Mouse (Mus musculus) retina, postnatal 7 days (tissue): ENCODE data around the gene Slc25a17.

Experiments
- DNase-seq: peaks from one replicate; pipeline ENCODE4 v3.0.0-alpha.2; 2012; ENCODE audit warnings: low read depth, low spot score

Gene Slc25a17

GRCm38 (mm10) chr15:81360345-81361021, at the start of gene Slc25a17:
Slc25a17 (minus strand) TSS chr15:81360812.
- peak; percentile 92 for DNase-seq

DNA sequence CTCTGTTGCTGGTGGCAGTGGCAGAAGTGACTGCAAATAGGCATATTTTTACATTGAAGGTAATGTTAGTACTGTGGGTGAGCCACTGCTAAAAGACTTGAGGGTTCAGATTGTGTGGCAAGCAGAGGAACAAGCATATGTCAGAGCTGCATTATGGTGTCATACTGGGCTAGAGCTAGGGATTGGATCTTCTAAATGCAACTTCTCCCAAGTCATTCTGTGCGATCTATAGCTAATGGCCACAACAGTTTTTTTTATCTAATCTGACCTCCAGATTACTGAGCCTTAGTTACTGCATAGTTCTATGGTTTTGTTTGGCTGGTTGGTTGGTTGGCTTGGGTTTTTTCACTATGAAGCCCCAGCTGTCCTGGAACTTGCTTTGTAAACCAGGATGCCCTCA, 47.6 kb upstream of the Slc25a17 start, which contains the start of gene Dnajb7:
TSS of gene Dnajb7 (minus strand) at position 101 of the 400 bp plus-strand sequence.
- no peak for DNase-seq

- DNase-seq, result no peak
Observed at GRCm38 (mm10) chr15:81405008-81405407, 44.4 kb upstream of the Slc25a17 start.

GRCm38 (mm10) chr15:81399638-81400315, 39.2 kb upstream of the Slc25a17 start, which contains the start of the genes St13 and Xpnpep3:
St13 (minus strand) TSS chr15:81400077.
Xpnpep3 (plus strand) TSS chr15:81400138.
- DNase-seq, result peak; percentile 93

DNA sequence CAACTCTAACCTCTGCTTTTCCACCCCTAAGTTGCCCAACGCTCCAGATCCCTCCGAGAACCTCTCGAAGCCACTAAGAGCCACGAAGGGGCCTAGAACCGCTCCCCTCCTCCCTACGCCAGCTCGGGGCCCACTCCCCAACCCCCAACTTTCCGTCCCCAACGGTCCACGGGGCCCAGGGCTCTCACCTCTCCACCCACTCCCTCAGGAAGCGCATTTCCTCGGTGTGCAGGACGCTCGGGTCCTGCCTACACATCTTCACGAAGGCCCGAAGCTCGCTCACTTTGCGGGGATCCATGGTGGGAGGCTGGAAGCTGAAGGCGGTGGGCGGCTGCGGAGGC, 38.7 kb upstream of the Slc25a17 start:
- DNase-seq, result no peak

DNA sequence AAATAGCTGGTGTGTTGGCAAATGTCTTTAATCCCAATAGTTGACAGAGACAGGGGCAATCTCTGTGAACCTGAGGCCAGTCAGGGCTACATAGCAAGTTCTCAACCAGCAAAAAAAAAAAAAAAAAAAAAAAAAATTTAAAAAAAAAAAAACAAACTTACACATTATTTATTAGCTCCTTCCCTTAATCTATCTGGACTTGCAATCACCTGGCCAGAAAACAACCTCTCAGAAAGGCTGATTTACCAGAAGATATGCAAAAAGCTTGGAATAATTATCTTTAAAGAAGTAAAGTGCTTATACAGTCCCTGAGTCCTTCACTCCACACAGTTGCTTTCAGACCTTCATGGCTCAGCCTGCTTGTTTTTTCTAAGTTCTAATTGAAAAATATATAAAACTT, 37.6 kb upstream of the Slc25a17 start:
- DNase-seq, result no peak

GRCm38 (mm10) chr15:81394211-81394915, 33.8 kb upstream of the Slc25a17 start:
- no peak for DNase-seq

DNA sequence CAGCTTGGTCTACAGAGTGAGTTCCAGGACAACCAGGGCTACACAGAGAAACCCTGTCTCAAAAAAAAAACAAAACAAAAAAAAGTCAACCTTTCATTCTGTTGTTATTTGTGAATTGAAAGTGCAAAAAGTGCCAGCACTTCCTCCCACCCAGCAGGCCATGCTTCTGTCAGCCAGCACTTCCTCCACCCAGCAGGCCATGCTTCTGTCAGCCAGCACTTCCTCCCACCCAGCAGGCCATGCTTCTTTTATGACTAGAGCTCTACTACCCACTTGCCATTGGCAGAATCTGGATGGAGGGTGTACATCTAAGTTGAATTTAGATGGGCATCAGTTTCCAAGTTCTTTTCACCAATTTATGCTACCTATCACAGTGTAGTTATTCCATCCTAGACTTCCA, 32.4 kb upstream of the Slc25a17 start:
- no peak for DNase-seq

DNA sequence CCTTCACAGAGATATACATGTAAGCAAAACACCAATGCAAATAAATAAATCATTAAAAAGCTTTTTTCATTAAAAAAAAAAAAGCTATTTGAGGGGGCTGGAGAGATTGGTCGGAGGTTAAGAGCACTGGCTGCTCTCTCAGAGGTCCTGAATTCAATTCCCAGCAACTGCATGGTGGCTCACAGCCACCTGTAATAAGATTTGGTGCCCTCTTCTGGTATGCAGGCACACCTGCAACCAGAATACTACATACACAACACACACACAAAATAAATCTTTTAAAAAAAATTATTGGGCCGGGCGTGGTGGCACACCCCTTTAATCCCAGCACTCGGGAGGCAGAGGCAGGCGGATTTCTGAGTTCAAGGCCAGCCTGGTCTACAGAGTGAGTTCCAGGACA, 25.7 kb upstream of the Slc25a17 start:
- DNase-seq, result no peak

DNA sequence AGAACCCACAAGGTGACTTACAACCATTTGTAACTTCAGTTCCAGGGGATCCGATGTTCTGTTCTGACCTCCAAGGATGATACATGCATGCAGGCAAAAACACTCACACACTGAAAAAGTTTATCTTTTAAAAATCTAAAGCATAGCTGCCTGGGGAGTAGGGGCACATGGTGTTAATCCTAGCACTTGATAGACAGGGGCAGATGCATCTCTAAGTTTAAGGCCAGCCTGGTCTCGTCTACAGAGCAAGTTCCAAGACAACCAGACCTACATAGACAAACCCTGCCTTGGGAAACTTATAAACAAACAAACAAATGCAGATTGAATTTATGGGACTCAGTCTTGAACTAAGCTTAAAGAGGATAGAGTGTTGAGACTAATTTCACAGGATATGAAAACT, 18.2 kb upstream of the Slc25a17 start:
- DNase-seq, result no peak

DNA sequence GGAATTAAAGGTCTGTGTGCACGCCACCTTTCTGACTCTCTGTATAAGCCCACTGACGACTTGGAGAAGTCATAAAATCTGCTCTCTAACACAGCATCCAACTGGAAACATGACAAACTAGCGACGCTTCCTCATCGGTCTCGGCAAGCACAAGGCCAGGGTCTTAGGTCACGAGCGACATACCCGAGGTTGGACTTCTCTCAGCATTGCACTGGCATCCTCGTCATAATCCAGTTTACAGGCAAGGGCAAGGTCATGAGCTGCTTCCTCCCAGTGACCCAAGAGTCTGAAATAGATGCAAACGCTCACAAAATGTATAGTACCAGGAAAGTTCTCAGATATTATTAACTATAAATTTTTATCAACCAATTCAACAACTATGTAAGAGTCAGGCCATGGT, 14.0 kb upstream of the Slc25a17 start:
- DNase-seq, result no peak

DNA sequence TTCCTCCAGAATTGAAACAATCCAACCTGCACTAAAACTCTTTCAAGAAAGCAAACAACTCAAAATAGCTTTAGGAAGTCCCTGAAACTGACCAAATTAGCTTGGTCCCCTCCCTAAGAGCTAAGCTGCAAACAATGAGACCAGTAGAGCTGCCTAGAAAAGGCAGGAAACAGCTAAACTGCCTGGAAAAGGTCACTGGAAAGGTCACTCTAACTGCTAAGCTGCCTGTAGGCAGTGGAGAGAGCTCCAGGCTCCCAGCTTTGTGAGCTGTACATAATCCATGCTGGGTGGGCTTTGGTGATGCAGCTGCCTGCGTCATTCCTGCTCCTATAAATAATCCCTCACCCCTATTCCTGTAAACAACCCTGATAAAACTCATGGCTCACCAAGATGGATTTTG, 9.7 kb upstream of the Slc25a17 start:
- DNase-seq, result no peak

DNA sequence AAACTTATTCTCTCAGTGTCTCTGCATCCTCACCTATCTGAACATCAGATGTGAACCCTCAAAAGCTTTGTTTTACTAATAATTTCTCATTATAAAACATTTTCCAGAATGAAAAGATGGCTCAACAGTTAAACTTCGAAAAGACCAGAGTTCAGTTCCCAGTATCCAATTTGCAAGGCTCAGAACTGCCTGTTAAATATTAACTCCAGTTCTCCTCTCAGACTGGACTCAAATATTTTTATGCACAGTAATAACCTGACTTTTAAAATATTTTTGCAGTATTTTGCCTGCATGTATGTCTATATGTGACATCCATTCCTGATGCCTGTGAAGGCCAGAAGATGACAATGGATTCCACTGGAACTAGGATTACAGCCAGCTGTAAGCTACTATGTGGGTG, 8.0 kb upstream of the Slc25a17 start:
- no peak for DNase-seq

DNA sequence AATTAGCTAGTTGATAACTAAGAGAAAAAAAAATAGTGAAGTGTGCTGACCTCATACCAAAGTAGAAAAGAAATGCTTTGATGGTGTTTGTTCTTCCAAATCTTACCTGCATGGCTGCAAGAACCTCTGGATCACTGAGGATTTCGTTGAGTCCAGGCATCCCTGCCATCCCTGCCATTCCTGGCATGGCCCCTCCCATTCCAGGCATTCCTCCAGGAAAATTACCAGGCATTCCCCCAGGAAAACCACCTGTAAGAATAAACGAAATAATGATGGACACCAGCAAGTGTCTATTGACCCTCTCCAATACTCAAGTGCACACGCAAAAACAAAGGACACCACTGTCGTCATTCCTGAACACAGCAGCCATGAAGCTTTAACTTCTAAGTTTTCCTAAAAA, 5.6 kb upstream of the Slc25a17 start:
- no peak for DNase-seq

GRCm38 (mm10) chr15:81365246-81365645, 4.6 kb upstream of the Slc25a17 start:
- DNase-seq, result no peak

DNA sequence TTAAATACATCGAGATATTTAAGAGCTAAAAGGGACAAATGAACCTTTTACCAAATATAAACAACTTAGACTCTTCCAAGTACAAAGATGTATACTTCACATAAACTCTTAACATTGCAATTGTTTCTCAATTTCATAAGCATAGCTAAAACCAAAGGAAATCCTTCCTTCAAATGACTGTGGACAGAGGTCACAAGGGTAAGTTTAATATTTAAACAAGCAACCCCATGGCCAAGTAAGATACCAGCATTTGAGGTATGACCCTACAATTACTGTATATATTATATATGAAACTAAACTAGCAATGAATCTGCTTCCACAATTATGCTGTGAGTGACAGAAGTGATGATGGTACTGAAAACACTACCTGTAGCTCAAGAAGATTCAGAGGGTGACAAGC, 3.7 kb upstream of the Slc25a17 start:
- no peak for DNase-seq

DNA sequence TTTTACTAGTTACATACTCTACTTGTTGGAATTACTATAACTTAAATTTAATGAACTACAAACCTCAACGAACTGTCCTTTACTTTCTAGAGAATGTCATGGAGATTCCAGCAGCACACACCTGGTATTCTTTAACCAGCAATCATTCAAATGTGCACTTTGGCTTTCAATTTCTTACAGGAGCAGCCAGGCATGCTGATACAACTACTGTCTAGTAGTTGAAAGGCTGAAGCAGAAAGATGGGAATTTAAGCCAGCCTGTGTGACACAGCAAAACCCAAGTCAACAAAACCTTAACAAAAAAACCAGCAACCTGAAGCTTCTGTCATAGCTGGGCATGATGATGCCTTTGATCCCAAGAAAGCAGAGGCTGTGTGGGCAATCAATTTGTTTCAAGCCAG, 1.9 kb upstream of the Slc25a17 start:
- DNase-seq, result no peak

- no peak for DNase-seq
Observed at GRCm38 (mm10) chr15:81361417-81362015, 904 bp upstream of the Slc25a17 start.

DNA sequence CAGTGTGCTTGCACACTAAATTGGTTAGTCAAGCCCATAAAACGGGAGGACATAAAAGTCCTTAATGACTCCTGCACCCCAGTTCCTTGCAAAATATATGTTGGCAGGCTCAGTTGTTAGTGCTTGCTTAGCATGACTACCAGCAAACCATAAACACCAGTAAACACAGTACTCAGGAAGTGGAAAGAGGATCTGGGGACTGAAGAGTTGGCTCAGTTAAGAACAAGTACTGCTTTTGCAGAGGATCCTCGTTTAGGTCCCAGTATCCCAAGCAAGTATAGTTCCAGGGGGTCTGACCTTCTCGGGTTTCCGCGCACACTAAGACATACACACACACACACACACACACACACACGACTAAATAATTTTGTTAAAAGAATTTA, 401 bp upstream of the Slc25a17 start:
- no peak for DNase-seq

- DNase-seq, result no peak
Observed at GRCm38 (mm10) chr15:81359421-81359820, 1.2 kb downstream of the Slc25a17 start.

DNA sequence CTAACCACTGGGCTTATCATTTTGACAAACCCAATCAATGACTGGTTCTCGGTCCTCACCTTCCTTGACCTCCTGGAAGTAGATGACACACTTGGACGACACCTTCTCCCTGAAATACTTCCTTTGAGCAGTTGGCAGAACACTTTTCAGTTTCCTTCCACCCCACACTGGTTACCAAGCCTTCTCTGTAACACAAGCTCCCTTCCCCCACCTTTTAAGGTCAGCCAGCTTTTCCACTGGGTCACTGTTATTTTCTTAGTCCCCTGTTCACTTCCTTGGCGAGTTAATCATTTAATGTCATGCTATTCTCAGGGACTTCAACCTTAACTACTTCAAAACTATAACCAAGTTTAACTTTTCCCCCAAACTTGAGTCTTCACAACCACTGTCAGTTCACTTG, 1.7 kb downstream of the Slc25a17 start:
- DNase-seq, result no peak

GRCm38 (mm10) chr15:81356946-81357345, 3.7 kb downstream of the Slc25a17 start:
- DNase-seq, result no peak
